Mouse (Mus musculus) kidney, embryonic 15.5 days (tissue): ENCODE data around the gene Cdc14a. TPM values are rescaled to one million over a fixed set of nuclear protein-coding genes. Genes with fewer than 3 reads are reported as not detected.

Source experiments
- polyA plus RNA-seq: library from polyadenylated mRNA; unstranded; fragments of >200 nt; fragmentation: Nextera tagmentation; extraction: Ambion mirVana; gene quantifications from 2 replicates; pipeline ENCODE4 v1.2.1, GENCODE M21; 2015

Cdc14a gene
- polyA plus RNA-seq, 1 experiment from 2014 or later: 14.7 TPM

Other genes with a start within 250 kb of the Cdc14a start
- 0.82 and 1.0 TPM in 2 replicates for gene Gpr88, start 170.5 kb downstream of the Cdc14a start, polyA plus RNA-seq
- gene Rtca, start 84.2 kb upstream of the Cdc14a start, polyA plus RNA-seq: 76.1 and 80.7 TPM in 2 replicates
- 21.4 and 23.9 TPM in 2 replicates for gene Dbt, start 89.0 kb upstream of the Cdc14a start, polyA plus RNA-seq
- gene Lrrc39, start 138.9 kb upstream of the Cdc14a start, polyA plus RNA-seq: 0.91 and 1.0 TPM in 2 replicates
- gene Sass6, start 170.9 kb upstream of the Cdc14a start, polyA plus RNA-seq: 27.2 and 27.6 TPM in 2 replicates
- 29.0 and 30.4 TPM in 2 replicates for gene Trmt13, start 190.6 kb upstream of the Cdc14a start, polyA plus RNA-seq
- gene Mfsd14a, start 238.6 kb upstream of the Cdc14a start, polyA plus RNA-seq: 88.9 and 96.9 TPM in 2 replicates